Mouse (Mus musculus) stomach, postnatal 0 days (tissue): Measurements from ENCODE around the gene Med4. TPM values are rescaled to one million over a fixed set of nuclear protein-coding genes. Genes with fewer than 3 reads are reported as not detected.
"Not testable (repeated sequence)": the region's sequence is repeated elsewhere in the genome, so short reads cannot be mapped to it uniquely, and the experiment has no call there.

Experiments
- ATAC-seq: fragments of 200-750 bp; cut with Nextera tagmentation; 2 replicates; pipeline ENCODE4 v1.8.0; 2017; ENCODE audit not compliant: low FRiP score, low TSS enrichment
- DNase-seq: peaks from one replicate; pipeline ENCODE4 v3.0.0-alpha.2; 2016; ENCODE audit warnings: low spot score
- H3K27ac ChIP-seq: fragments of 300-500 bp; sonication (generic); replicated peaks from 2 replicates; pipeline ENCODE4 v1.5.1; 2014; ENCODE audit warnings: mild to moderate bottlenecking, control low read depth
- H3K27me3 ChIP-seq: fragments of 300-500 bp; sonication (generic); 2 replicates; pipeline ENCODE4 v1.6.1; 2014; ENCODE audit warnings: low read length; ENCODE audit not compliant: control insufficient read depth, insufficient read depth
- H3K36me3 ChIP-seq: fragments of 300-500 bp; sonication (generic); 2 replicates; pipeline ENCODE4 v1.6.1; 2014; ENCODE audit warnings: low read length, mixed read lengths; ENCODE audit not compliant: control insufficient read depth, insufficient read depth
- H3K4me1 ChIP-seq: fragments of 300-500 bp; sonication (generic); replicated peaks from 2 replicates; pipeline ENCODE4 v1.6.1; 2014; ENCODE audit warnings: antibody characterized with exemption; ENCODE audit not compliant: control insufficient read depth, insufficient read depth
- H3K4me2 ChIP-seq: fragments of 300-500 bp; sonication (generic); replicated peaks from 2 replicates; pipeline ENCODE4 v1.6.1; 2014; ENCODE audit warnings: low read depth, mild to moderate bottlenecking, control low read depth, moderate library complexity
- H3K4me3 ChIP-seq: fragments of 300-500 bp; sonication (generic); 2 replicates; pipeline ENCODE4 v1.5.1; 2014; ENCODE audit warnings: low read depth, low read length, control low read depth
- H3K9ac ChIP-seq: fragments of 300-500 bp; sonication (generic); 2 replicates; pipeline ENCODE4 v1.6.1; 2014; ENCODE audit warnings: mild to moderate bottlenecking, low read length, control low read depth, mixed read lengths
- H3K9me3 ChIP-seq: fragments of 300-500 bp; sonication (generic); 2 replicates; pipeline ENCODE4 v1.6.1; 2016; ENCODE audit warnings: low read length; ENCODE audit not compliant: control insufficient read depth
- CTCF ChIP-seq: IDR thresholded peaks from 2 replicates; pipeline ENCODE4 v1.5.1; 2016; ENCODE audit warnings: antibody characterized with exemption, low read depth, mild to moderate bottlenecking, moderate library complexity
- EP300 ChIP-seq: optimal IDR thresholded peaks from 2 replicates; pipeline ENCODE3; 2016; ENCODE audit warnings: antibody characterized with exemption
- WGBS: fragments of 180-500 bp; shearing (Covaris S2); extraction: QIAGEN DNeasy Blood & Tissue Kit; methylation state at CpG from one replicate; pipeline ENCODE4 v1.1.7; 2014; 5-methylcytosine and 5-hydroxymethylcytosine counted together
- polyA plus RNA-seq: library from polyadenylated mRNA; unstranded; fragments of >200 nt; fragmentation: Nextera tagmentation; extraction: Ambion mirVana; gene quantifications from 2 replicates; pipeline ENCODE4 v1.2.1, GENCODE M21; 2015

The Med4 gene
- polyA plus RNA-seq, 1 experiment from 2014 or later: 39.4 TPM

DNA sequence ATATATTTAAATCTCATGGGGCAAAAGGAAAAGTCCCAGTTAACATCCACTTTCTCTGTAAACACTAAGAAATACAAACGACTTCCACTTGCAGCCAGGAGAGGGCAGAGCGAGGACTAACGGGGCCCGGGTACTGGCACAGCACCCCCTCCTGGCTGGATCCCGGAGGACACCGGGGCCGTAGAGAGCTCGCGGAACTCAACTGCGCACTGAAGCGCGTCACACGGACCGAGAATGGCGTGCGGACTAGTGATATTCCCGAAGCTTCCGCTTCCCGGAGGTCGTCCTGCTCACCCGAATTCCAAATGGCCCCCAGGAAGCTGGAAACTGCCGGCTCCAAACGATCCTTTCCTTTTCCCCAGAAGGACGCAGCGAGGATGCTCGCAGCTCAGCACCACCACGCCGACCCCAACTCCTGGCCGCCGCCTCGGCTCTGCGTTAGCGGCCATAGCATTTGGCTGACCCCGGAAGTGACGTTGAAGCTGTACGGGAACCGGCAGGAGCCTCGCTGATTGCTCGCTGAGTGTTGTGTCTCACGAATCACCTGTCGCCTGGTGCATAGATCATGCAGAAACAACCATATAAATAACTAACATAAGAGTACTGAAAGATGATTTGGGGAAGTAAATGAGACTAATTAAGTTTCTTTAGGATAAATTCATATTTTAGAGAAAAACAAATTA is 15.1 kb downstream of the Med4 start, which contains the start of gene Sucla2:
TSS of gene Sucla2 (plus strand) at position 554 of the 683 bp plus-strand sequence.
- Histone ChIP-seq H3K9ac (peak within 1 kb of the TSS; percentile 59), H3K4me2 (peak within 1 kb of the TSS; percentile 34), H3K9me3 (no peaks in the 10 kb centered on the region), H3K4me3 (peak within 1 kb of the TSS; percentile 58), H3K4me1 (no peaks in the 10 kb centered on the region), H3K36me3 (no peaks in the 10 kb centered on the region), H3K27ac (peak within 1 kb of the TSS; percentile 88), H3K27me3 (no peaks in the 10 kb centered on the region)
- TF ChIP-seq EP300 (peak; percentile 85), CTCF (peak; percentile 99)
- DNase-seq (peak; percentile 95), ATAC-seq (peak; percentile 100)
- WGBS: 0% methylated on average over 38 of the region's 41 CpGs

DNA sequence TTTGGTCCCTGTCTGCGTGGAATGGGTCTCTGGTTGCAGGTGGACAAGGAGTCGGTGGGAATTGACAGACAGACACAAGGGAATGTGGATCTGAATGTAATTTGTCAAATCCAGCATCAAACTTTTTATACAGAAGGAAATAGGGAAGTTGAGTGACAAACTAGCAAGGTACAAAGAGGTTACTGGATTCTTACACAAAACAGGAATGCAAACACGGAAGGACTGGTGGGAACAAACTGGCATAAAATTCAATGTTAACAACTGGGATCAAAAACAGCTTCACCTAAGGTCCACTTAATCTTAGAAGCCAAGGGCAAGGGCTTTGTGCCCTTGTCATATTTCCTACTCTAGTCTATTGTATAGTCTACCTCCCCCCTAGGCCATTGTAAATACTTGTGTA is 18.8 kb downstream of the Med4 start:
- H3K4me1 ChIP-seq, ATAC-seq, H3K9me3 ChIP-seq, H3K4me3 ChIP-seq, H3K27me3 ChIP-seq, H3K4me2 ChIP-seq, DNase-seq, H3K36me3 ChIP-seq, H3K27ac ChIP-seq, H3K9ac ChIP-seq: not testable (repeated sequence)
- 78% methylated on average over 3 of the region's 3 CpGs for WGBS

DNA sequence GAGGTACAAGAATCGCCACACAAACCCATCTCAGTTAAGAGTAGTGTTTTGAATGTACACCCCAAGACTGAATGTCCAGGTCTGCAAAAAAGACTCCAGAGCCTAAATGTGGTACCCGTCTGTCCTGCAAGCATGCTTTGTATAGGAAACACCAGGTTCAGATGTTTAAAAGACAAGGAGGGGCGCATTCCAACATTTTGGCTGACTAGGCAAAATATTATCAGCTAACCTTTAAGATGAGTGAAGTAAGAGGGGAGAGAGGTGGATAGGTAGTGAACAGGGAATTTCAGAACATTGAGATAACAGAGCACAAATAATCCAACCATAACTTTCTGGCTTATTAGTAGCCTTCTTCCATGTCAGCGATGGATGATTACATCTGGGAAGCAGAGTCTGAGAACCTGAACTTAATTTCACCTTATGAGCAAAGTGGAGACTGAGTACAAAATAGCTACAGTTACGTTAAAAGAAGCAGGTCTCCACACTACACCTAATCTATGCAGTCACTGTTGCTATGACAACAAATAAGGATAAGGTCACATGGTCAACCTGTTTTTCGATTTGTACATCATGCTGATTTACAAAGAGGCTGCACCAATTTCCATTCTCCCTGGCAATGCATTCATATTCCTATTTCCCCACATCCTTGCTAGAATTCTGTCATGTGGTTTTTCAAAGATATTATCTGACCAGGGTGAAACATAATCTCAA is 24.1 kb downstream of the Med4 start:
- Histone ChIP-seq H3K4me1 (no peaks in the 10 kb centered on the region), H3K9ac (no peak overlapping the region), H3K36me3 (no peaks in the 10 kb centered on the region), H3K27me3 (no peaks in the 10 kb centered on the region), H3K27ac (no peak overlapping the region), H3K4me2 (no peak overlapping the region), H3K9me3 (no peaks in the 10 kb centered on the region), H3K4me3 (no peak overlapping the region)
- WGBS: 57% methylated on average over 6 of the region's 6 CpGs
- DNase-seq (no peak), ATAC-seq (no peak)
- TF ChIP-seq CTCF (no peak), EP300 (no peak)

DNA sequence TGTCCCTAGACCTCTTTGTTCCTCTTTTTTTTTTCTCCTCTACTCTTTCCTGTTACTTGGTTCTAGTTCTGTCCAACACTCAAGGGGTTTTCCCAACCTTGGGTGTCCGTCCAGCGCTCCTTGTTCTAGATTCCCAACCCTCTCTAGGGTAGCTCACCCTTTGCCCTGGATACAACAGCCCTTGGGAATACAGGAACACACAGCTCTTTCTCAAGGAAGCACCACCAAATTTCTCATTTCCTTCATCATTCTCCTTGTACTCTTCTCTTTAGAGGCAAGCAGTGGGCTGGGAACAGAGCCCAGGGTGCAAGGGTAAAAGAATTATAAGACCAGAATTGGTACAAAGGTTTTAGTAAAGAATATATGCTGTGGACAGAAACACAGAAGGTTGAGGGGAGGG is 25.8 kb downstream of the Med4 start:
- no peak for ATAC-seq
- no peak for DNase-seq
- WGBS: 95% methylated on average over 2 of the region's 2 CpGs

DNA sequence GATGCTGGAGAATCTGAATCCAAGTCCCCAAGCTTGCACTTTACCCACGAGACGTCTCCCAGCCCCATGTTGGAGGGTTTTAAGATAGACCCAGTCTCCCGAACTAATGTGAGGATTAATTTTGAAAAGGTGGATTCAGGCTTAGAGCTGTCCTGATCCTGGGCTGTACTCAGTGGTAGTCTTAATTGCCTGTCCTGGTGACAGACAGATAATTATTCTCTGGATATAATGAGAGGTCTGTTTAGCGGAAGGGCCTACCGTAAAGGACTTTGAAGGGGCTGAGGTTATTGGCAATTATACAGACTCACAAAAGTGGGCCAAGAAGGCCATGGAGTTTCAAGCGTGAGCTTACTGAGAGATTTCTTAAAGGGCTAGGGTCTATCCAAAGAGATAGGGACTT is 34.0 kb downstream of the Med4 start:
- WGBS: 63% methylated on average over 6 of the region's 6 CpGs
- no peak for ATAC-seq

More for the DNA sequence above, 25.8 kb downstream of the Med4 start:
- no peak overlapping the region for H3K4me3 ChIP-seq
- TF ChIP-seq EP300 (no peak), CTCF (no peak)
- H3K27me3 ChIP-seq: no peaks in the 10 kb centered on the region
- no peaks in the 10 kb centered on the region for H3K36me3 ChIP-seq
- no peak overlapping the region for H3K27ac ChIP-seq
- no peak overlapping the region for H3K9ac ChIP-seq
- H3K9me3 ChIP-seq: no peaks in the 10 kb centered on the region
- H3K4me1 ChIP-seq: no peaks in the 10 kb centered on the region
- no peak overlapping the region for H3K4me2 ChIP-seq

DNA sequence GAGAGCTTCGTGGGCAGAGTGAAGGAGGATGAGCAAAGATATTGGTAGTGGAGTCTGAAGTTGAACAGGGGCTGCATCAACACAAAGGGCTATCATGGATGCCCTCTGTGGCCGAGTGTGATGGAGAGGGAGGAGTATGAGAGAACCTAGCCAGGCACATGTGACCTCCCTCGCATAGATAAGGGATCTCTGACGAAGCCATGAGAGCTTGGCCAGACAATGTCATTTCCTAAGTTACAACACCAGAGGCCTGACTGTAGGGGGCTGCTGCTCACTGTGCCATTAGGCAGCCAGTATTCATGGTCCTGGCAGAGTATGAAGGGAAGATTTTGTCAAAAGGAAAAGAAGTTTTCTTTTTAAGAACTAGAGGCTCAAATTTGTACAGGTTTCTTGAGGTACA is 37.2 kb downstream of the Med4 start:
- H3K9ac ChIP-seq: no peak overlapping the region
- no peaks in the 10 kb centered on the region for H3K4me1 ChIP-seq
- no peak overlapping the region for H3K4me2 ChIP-seq
- H3K36me3 ChIP-seq: no peaks in the 10 kb centered on the region
- no peaks in the 10 kb centered on the region for H3K9me3 ChIP-seq
- ATAC-seq (no peak), DNase-seq (no peak)
- WGBS: 51% methylated on average over 4 of the region's 4 CpGs
- no peaks in the 10 kb centered on the region for H3K27me3 ChIP-seq
- TF ChIP-seq CTCF (no peak), EP300 (no peak)
- H3K4me3 ChIP-seq: no peak overlapping the region
- H3K27ac ChIP-seq: no peak overlapping the region

More for the DNA sequence above, 34.0 kb downstream of the Med4 start:
- Histone ChIP-seq H3K27me3 (no peaks in the 10 kb centered on the region), H3K4me3 (no peak overlapping the region), H3K4me1 (no peaks in the 10 kb centered on the region), H3K36me3 (no peaks in the 10 kb centered on the region), H3K4me2 (no peak overlapping the region), H3K9me3 (no peaks in the 10 kb centered on the region), H3K9ac (no peak overlapping the region), H3K27ac (no peak overlapping the region)
- TF ChIP-seq CTCF: no peak
- no peak for TF ChIP-seq EP300
- DNase-seq: no peak
